Mouse (Mus musculus): ENCODE data around the gene Cmip. TPM values are rescaled to one million over a fixed set of nuclear protein-coding genes. Genes with fewer than 3 reads are reported as not detected.

Gene Cmip
- polyA plus RNA-seq, 1 experiment: 92.3 TPM

GRCm38 (mm10) chr8:117287966-117288365 lies 31.1 kb downstream of the Cmip start:
- H3K36me3 ChIP-seq (replicated peaks; ENCODE audit: low read length): peaks cover 73% of the 10 kb centered on the region
- H3K9me3 ChIP-seq: no peaks in the 10 kb centered on the region
- peak overlapping the region; percentile 84 for H3K4me3 ChIP-seq (replicated peaks)
- H3K27me3 ChIP-seq (replicated peaks): no peaks in the 10 kb centered on the region
- TF ChIP-seq FLI1 (IDR thresholded peaks at IDR 0.05; ENCODE audit: low read length) (peak; percentile 68; the same call in 1 of the 2 replicates), GATA1 (IDR thresholded peaks at IDR 0.05; ENCODE audit: borderline replicate concordance, low read length) (no peak)
- H3K4me1 ChIP-seq: peaks cover 97% of the 10 kb centered on the region

DNA sequence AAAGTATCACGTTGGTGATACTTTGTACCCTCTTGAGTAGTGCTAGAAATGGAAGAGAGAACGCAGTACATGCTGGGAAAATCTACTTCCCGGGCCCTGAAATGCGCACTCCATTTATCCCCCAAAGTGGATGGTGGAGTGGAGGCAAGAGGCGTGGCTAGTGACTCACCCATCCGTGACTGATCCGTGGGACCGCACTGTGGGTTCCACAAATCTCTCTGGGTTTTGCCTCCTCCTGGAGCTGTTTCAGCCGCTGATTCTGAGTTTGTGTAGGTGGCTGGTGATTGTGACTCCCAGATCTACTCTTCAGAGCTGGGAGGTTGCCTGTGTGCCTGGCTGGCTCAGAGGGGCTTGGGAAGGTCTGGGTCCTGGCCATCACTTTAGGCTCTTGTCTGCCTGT lies 32.2 kb downstream of the Cmip start:
- no peaks in the 10 kb centered on the region for H3K27me3 ChIP-seq (replicated peaks)
- H3K36me3 ChIP-seq (replicated peaks; ENCODE audit: low read length): peaks cover 73% of the 10 kb centered on the region

GRCm38 (mm10) chr8:117290506-117290905 lies 33.6 kb downstream of the Cmip start:
- H3K36me3 ChIP-seq (replicated peaks; ENCODE audit: low read length): peaks cover 74% of the 10 kb centered on the region
- TF ChIP-seq FLI1 (IDR thresholded peaks at IDR 0.05; ENCODE audit: low read length) (no peak), GATA1 (IDR thresholded peaks at IDR 0.05; ENCODE audit: borderline replicate concordance, low read length) (no peak)
- peaks cover 97% of the 10 kb centered on the region for H3K4me1 ChIP-seq
- no peaks in the 10 kb centered on the region for H3K9me3 ChIP-seq
- no peaks in the 10 kb centered on the region for H3K27me3 ChIP-seq (replicated peaks)
- peak overlapping the region; percentile 42 for H3K4me3 ChIP-seq (replicated peaks)

More for the DNA sequence above, 32.2 kb downstream of the Cmip start:
- H3K4me3 ChIP-seq (replicated peaks): peak overlapping the region; percentile 46
- TF ChIP-seq FLI1 (IDR thresholded peaks at IDR 0.05; ENCODE audit: low read length): no peak
- TF ChIP-seq GATA1 (IDR thresholded peaks at IDR 0.05; ENCODE audit: borderline replicate concordance, low read length): no peak
- peaks cover 97% of the 10 kb centered on the region for H3K4me1 ChIP-seq
- no peaks in the 10 kb centered on the region for H3K9me3 ChIP-seq

DNA sequence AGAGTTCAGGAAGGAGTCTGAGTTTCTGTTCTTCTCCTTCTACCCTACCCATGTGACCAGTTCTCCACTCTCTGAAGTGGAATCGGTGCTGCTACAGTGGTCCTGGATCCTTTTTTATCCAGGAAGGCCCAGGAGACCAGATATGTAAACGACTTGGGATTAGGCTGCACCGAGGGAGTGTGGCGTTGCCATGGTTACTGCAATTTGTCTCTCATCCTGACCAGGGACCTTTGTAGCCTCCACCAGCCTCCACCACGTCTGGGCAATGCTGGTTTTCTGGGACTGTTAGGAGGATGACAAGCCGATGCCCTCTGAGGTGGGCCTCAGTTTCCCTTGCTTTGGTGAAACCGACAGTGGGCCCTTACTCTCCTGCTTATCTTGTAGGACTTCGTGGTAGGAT lies 35.4 kb downstream of the Cmip start:
- peaks cover 70% of the 10 kb centered on the region for H3K36me3 ChIP-seq (replicated peaks; ENCODE audit: low read length)
- H3K27me3 ChIP-seq (replicated peaks): no peaks in the 10 kb centered on the region
- no peak for TF ChIP-seq GATA1 (IDR thresholded peaks at IDR 0.05; ENCODE audit: borderline replicate concordance, low read length)
- TF ChIP-seq FLI1 (IDR thresholded peaks at IDR 0.05; ENCODE audit: low read length): no peak
- H3K4me1 ChIP-seq: peaks cover 97% of the 10 kb centered on the region
- no peaks in the 10 kb centered on the region for H3K9me3 ChIP-seq
- H3K4me3 ChIP-seq (replicated peaks): no peak overlapping the region

- H3K9me3 ChIP-seq: no peaks in the 10 kb centered on the region
- peak overlapping the region; percentile 82 for H3K4me3 ChIP-seq (replicated peaks)
- peaks cover 88% of the 10 kb centered on the region for H3K36me3 ChIP-seq (replicated peaks; ENCODE audit: low read length)
- TF ChIP-seq FLI1 (IDR thresholded peaks at IDR 0.05; ENCODE audit: low read length) (no peak), GATA1 (IDR thresholded peaks at IDR 0.05; ENCODE audit: borderline replicate concordance, low read length) (no peak)
- H3K4me1 ChIP-seq: peaks cover 98% of the 10 kb centered on the region
- no peaks in the 10 kb centered on the region for H3K27me3 ChIP-seq (replicated peaks)
These were observed 37.9 kb downstream of the Cmip start for GRCm38 (mm10) chr8:117294812-117295211.

DNA sequence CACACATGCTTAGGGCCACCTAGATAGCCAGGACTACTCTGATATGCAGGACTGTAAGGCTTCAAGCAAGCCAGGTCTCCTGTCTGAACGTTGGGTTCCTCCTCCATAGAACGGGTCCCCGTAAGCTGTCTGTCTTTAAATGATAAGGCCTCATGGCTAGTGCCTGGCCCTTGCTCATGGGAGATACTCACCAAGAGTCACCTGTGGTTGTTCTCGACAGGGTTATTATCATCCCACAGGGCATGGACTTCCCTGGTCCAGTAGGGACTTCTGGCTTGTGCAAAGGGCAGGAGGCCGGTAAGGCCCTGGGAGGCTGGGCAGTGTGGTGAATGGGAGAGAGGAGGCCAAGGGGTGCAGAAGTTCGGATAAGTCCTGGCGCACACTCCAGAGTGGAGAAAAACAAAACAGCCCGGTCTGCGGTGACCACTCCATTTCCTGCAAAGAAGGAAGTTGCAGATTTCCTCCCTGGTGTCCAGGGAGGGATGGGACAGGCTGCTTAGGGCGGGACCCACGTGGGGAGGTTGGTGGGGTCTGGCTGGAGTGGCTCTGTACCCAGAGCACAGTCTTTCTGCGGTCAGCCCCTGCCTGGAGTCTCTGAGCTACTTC lies 41.2 kb downstream of the Cmip start:
- no peak for TF ChIP-seq GATA1 (IDR thresholded peaks at IDR 0.05; ENCODE audit: borderline replicate concordance, low read length)
- no peak for TF ChIP-seq FLI1 (IDR thresholded peaks at IDR 0.05; ENCODE audit: low read length)
- H3K36me3 ChIP-seq (replicated peaks; ENCODE audit: low read length): peaks cover 86% of the 10 kb centered on the region
- peak overlapping the region; percentile 85 for H3K4me3 ChIP-seq (replicated peaks)
- H3K27me3 ChIP-seq (replicated peaks): no peaks in the 10 kb centered on the region
- H3K9me3 ChIP-seq: no peaks in the 10 kb centered on the region
- peaks cover 98% of the 10 kb centered on the region for H3K4me1 ChIP-seq

DNA sequence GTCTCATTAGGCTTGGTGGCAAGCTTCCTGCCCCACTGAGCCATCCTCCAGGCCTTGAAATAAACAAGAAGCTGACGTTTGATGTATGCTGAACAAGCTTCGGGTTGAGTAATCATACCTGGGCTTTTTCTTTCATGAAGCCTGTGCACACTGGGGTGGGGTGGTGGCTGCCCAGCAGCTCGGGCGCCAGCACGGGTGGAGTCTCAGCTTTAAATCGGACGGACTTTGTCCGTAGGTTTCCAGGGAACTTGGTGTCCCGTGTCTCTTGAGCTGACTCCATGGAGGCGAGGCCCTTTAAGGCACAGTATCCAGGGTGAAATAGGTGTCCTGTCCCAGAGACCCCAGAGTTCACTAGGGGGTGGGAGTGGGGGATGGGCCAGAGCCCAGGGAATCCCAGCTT lies 42.3 kb downstream of the Cmip start:
- TF ChIP-seq FLI1 (IDR thresholded peaks at IDR 0.05; ENCODE audit: low read length): no peak
- TF ChIP-seq GATA1 (IDR thresholded peaks at IDR 0.05; ENCODE audit: borderline replicate concordance, low read length): no peak
- H3K4me1 ChIP-seq: peaks cover 98% of the 10 kb centered on the region
- H3K9me3 ChIP-seq: no peaks in the 10 kb centered on the region
- peaks cover 83% of the 10 kb centered on the region for H3K36me3 ChIP-seq (replicated peaks; ENCODE audit: low read length)
- H3K4me3 ChIP-seq (replicated peaks): no peak overlapping the region
- no peaks in the 10 kb centered on the region for H3K27me3 ChIP-seq (replicated peaks)

- peaks cover 98% of the 10 kb centered on the region for H3K4me1 ChIP-seq
- no peak for TF ChIP-seq GATA1 (IDR thresholded peaks at IDR 0.05; ENCODE audit: borderline replicate concordance, low read length)
- TF ChIP-seq FLI1 (IDR thresholded peaks at IDR 0.05; ENCODE audit: low read length): no peak
- H3K27me3 ChIP-seq (replicated peaks): no peaks in the 10 kb centered on the region
- H3K36me3 ChIP-seq (replicated peaks; ENCODE audit: low read length): peaks cover 83% of the 10 kb centered on the region
- no peaks in the 10 kb centered on the region for H3K9me3 ChIP-seq
- H3K4me3 ChIP-seq (replicated peaks): no peak overlapping the region
These were observed 43.3 kb downstream of the Cmip start for GRCm38 (mm10) chr8:117300188-117300587.

GRCm38 (mm10) chr8:117301457-117302041 lies 44.7 kb downstream of the Cmip start:
- TF ChIP-seq FLI1 (IDR thresholded peaks at IDR 0.05; ENCODE audit: low read length): no peak
- no peak for TF ChIP-seq GATA1 (IDR thresholded peaks at IDR 0.05; ENCODE audit: borderline replicate concordance, low read length)
- H3K4me3 ChIP-seq (replicated peaks): peak overlapping the region; percentile 46
- H3K4me1 ChIP-seq: peaks cover 96% of the 10 kb centered on the region
- no peaks in the 10 kb centered on the region for H3K9me3 ChIP-seq
- H3K36me3 ChIP-seq (replicated peaks; ENCODE audit: low read length): peaks cover 81% of the 10 kb centered on the region
- H3K27me3 ChIP-seq (replicated peaks): no peaks in the 10 kb centered on the region

GRCm38 (mm10) chr8:117302072-117302471 lies 45.2 kb downstream of the Cmip start:
- H3K27me3 ChIP-seq (replicated peaks): no peaks in the 10 kb centered on the region
- peaks cover 97% of the 10 kb centered on the region for H3K4me1 ChIP-seq
- TF ChIP-seq FLI1 (IDR thresholded peaks at IDR 0.05; ENCODE audit: low read length) (no peak), GATA1 (IDR thresholded peaks at IDR 0.05; ENCODE audit: borderline replicate concordance, low read length) (no peak)

More at GRCm38 (mm10) chr8:117302072-117302471, 45.2 kb downstream of the Cmip start:
- H3K36me3 ChIP-seq (replicated peaks; ENCODE audit: low read length): peaks cover 83% of the 10 kb centered on the region
- no peak overlapping the region for H3K4me3 ChIP-seq (replicated peaks)
- no peaks in the 10 kb centered on the region for H3K9me3 ChIP-seq
